Mouse (Mus musculus) NIH3T3 (cell line): ENCODE measurements around the gene Gm19402.
A peak's percentile ranks its signal among the peaks of the same experiment; 100 is the strongest.

ENCODE experiments used
- DNase-seq: peaks from one replicate; pipeline ENCODE4 v3.0.0-alpha.2; 2012; ENCODE audit warnings: low read depth

The Gm19402 gene

DNA sequence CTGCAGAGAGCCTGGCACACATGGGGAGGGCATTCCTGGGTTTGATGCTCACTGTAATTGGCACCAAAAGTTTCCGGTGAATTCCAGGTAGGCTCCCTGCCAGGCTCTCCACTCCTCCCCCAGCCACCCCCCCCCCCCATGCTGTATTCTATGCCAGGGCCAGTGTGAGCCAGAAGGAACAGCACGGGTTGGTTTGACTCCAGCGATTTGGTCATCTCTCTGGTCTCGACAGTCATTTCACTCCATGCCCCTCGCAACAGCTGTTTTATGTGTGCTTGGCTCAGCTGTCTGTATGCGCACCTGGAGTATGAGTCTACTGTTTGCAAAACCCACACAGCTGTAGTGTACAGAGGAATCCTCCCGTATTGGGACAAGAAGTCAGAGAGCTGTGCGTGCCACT lies 24.2 kb downstream of the Gm19402 start:
- peak; percentile 33 for DNase-seq

- DNase-seq, result no peak
Observed at GRCm38 (mm10) chr10:77663949-77664665, 26.4 kb downstream of the Gm19402 start.

- DNase-seq, result no peak
Observed at GRCm38 (mm10) chr10:77658286-77658994, 32.1 kb downstream of the Gm19402 start.

- no peak for DNase-seq
Observed at GRCm38 (mm10) chr10:77652046-77652445, 38.5 kb downstream of the Gm19402 start.

GRCm38 (mm10) chr10:77647901-77648300 lies 42.7 kb downstream of the Gm19402 start:
- no peak for DNase-seq

DNA sequence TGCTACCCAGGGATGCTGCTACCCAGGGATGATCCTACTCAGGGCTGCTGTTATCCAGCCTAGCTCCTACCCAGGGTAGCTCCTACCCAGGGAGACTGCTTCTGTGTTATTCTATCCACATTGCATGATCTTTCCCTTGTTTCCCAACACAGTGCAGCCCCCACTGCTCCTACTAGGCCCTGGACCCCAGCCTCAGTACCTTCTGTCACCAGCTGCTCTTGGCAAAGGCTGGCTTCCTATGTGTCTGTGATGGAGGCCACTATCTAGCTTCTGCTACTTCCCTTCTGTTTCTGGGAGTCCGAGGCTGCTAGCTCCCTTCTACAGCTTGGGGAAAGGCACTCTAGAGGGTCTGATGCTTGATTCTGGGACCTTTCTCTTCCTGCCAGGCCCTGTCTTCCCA lies 43.1 kb downstream of the Gm19402 start:
- no peak for DNase-seq

GRCm38 (mm10) chr10:77645571-77645970 lies 45.0 kb downstream of the Gm19402 start:
- DNase-seq, result no peak

DNA sequence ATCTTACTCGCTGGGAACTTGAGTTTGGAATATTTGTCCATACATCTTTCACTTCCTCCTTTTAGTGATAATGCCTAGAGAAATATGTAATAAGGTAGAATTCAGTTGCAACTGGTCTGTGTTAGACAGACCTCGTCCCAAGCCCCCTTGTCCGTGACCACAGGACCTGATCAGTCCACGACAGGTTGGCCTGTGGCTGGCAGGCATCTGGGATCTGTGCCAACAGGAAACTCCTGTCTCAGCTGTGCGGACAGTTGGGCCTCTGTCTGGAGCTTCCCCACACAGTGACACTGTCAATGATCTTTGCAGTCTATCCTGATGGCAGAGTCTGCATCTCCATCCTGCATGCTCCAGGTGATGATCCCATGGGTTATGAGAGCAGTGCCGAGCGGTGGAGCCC lies 47.4 kb downstream of the Gm19402 start:
- DNase-seq, result no peak
